Mouse (Mus musculus) limb, embryonic 13.5 days (tissue): Measurements from ENCODE around the gene Pou3f3. TPM values are rescaled to one million over a fixed set of nuclear protein-coding genes. Genes with fewer than 3 reads are reported as not detected.

Source experiments
- ATAC-seq: fragments of 200-750 bp; cut with Nextera tagmentation; 2 replicates; pipeline ENCODE4 v1.8.0; 2017; ENCODE audit warnings: low read depth, moderate number of reproducible peaks, moderate TSS enrichment; ENCODE audit not compliant: low FRiP score
- H3K27ac ChIP-seq: fragments of 300-500 bp; sonication (generic); 2 replicates; pipeline ENCODE4 v1.5.1; 2015; ENCODE audit warnings: inconsistent platforms, mild to moderate bottlenecking, moderate library complexity
- H3K27me3 ChIP-seq: fragments of 300-500 bp; sonication (generic); 2 replicates; pipeline ENCODE4 v1.6.1; 2015; ENCODE audit warnings: mild to moderate bottlenecking, inconsistent platforms
- H3K36me3 ChIP-seq: fragments of 300-500 bp; sonication (generic); 2 replicates; pipeline ENCODE4 v1.6.1; 2015; ENCODE audit warnings: inconsistent platforms, mild to moderate bottlenecking, moderate library complexity
- H3K4me1 ChIP-seq: fragments of 300-500 bp; sonication (generic); 2 replicates; pipeline ENCODE4 v1.6.1; 2015; ENCODE audit warnings: inconsistent platforms
- H3K4me2 ChIP-seq: fragments of 300-500 bp; sonication (generic); replicated peaks from 2 replicates; pipeline ENCODE4 v1.6.1; 2015; ENCODE audit warnings: inconsistent platforms, mild to moderate bottlenecking, moderate library complexity
- H3K4me3 ChIP-seq: fragments of 300-500 bp; sonication (generic); 2 replicates; pipeline ENCODE4 v1.5.1; 2015; ENCODE audit warnings: moderate library complexity, mild to moderate bottlenecking, inconsistent platforms
- H3K9ac ChIP-seq: fragments of 300-500 bp; sonication (generic); 2 replicates; pipeline ENCODE4 v1.6.1; 2015; ENCODE audit warnings: mild to moderate bottlenecking, inconsistent platforms
- H3K9me3 ChIP-seq: fragments of 300-500 bp; sonication (generic); 2 replicates; pipeline ENCODE4 v1.6.1; 2016; ENCODE audit warnings: inconsistent platforms
- WGBS: fragments of 180-500 bp; shearing (Covaris S2); methylation state at CpG from one replicate; pipeline ENCODE4 v1.1.7; 2015; 5-methylcytosine and 5-hydroxymethylcytosine counted together
- polyA plus RNA-seq: library from polyadenylated mRNA; unstranded; fragments of >200 nt; fragmentation: Nextera tagmentation; extraction: Ambion mirVana; gene quantifications from 2 replicates; pipeline ENCODE4 v1.2.1, GENCODE M21; 2015

Gene Pou3f3
- polyA plus RNA-seq, 1 experiment from 2014 or later = 0.97 TPM

GRCm38 (mm10) chr1:42714016-42714931, 18.7 kb downstream of the Pou3f3 start:
- H3K27me3 ChIP-seq = peaks cover 86% of the 10 kb centered on the region
- peak; percentile 46 for ATAC-seq
- H3K4me1 ChIP-seq = peaks cover 23% of the 10 kb centered on the region
- WGBS = 1% methylated on average over 29 of the region's 31 CpGs
- peak overlapping the region; percentile 44 for H3K4me3 ChIP-seq
- no peak overlapping the region for H3K27ac ChIP-seq
- no peaks in the 10 kb centered on the region for H3K9me3 ChIP-seq
- peak overlapping the region; percentile 76 for H3K4me2 ChIP-seq
- H3K9ac ChIP-seq = peak overlapping the region; percentile 56
- H3K36me3 ChIP-seq = no peaks in the 10 kb centered on the region

- WGBS = 17% methylated on average over 5 of the region's 5 CpGs
- no peak for ATAC-seq
Measured at GRCm38 (mm10) chr1:42718549-42718948, 23.0 kb downstream of the Pou3f3 start.

GRCm38 (mm10) chr1:42721353-42721752, 25.8 kb downstream of the Pou3f3 start:
- H3K4me2 ChIP-seq = no peak overlapping the region
- no peak overlapping the region for H3K4me3 ChIP-seq
- ATAC-seq = no peak
- no peaks in the 10 kb centered on the region for H3K36me3 ChIP-seq
- no peak overlapping the region for H3K9ac ChIP-seq
- no peak overlapping the region for H3K27ac ChIP-seq
- H3K27me3 ChIP-seq = peaks cover 45% of the 10 kb centered on the region
- WGBS = 64% methylated on average over 5 of the region's 5 CpGs
- no peaks in the 10 kb centered on the region for H3K9me3 ChIP-seq
- peaks cover 9% of the 10 kb centered on the region for H3K4me1 ChIP-seq

More at GRCm38 (mm10) chr1:42718549-42718948, 23.0 kb downstream of the Pou3f3 start:
- H3K27ac ChIP-seq = no peak overlapping the region
- H3K4me1 ChIP-seq = peaks cover 17% of the 10 kb centered on the region
- no peak overlapping the region for H3K4me3 ChIP-seq
- no peak overlapping the region for H3K9ac ChIP-seq
- peaks cover 71% of the 10 kb centered on the region for H3K27me3 ChIP-seq
- no peak overlapping the region for H3K4me2 ChIP-seq
- no peaks in the 10 kb centered on the region for H3K9me3 ChIP-seq
- no peaks in the 10 kb centered on the region for H3K36me3 ChIP-seq

- ATAC-seq = no peak
- peaks cover 4% of the 10 kb centered on the region; the same call in 1 of the 2 replicates for H3K4me1 ChIP-seq
- H3K36me3 ChIP-seq = no peaks in the 10 kb centered on the region
- 85% methylated on average over 1 of the region's 1 CpGs for WGBS
- H3K4me3 ChIP-seq = no peak overlapping the region
- H3K27me3 ChIP-seq = peaks cover 30% of the 10 kb centered on the region
- no peaks in the 10 kb centered on the region for H3K9me3 ChIP-seq
- no peak overlapping the region for H3K27ac ChIP-seq
- H3K4me2 ChIP-seq = no peak overlapping the region
- no peak overlapping the region for H3K9ac ChIP-seq
Measured at GRCm38 (mm10) chr1:42723769-42724300, 28.3 kb downstream of the Pou3f3 start.

- no peak for ATAC-seq
Measured at GRCm38 (mm10) chr1:42724881-42725280, 29.3 kb downstream of the Pou3f3 start.

GRCm38 (mm10) chr1:42727161-42727560, 31.6 kb downstream of the Pou3f3 start:
- H3K4me1 ChIP-seq = no peaks in the 10 kb centered on the region
- no peak overlapping the region for H3K9ac ChIP-seq
- no peak overlapping the region for H3K27ac ChIP-seq
- H3K4me3 ChIP-seq = no peak overlapping the region
- H3K9me3 ChIP-seq = no peaks in the 10 kb centered on the region
- no peaks in the 10 kb centered on the region for H3K36me3 ChIP-seq
- ATAC-seq = no peak
- WGBS = 81% methylated on average over 5 of the region's 5 CpGs
- H3K4me2 ChIP-seq = no peak overlapping the region
- H3K27me3 ChIP-seq = peaks cover 6% of the 10 kb centered on the region

More at GRCm38 (mm10) chr1:42724881-42725280, 29.3 kb downstream of the Pou3f3 start:
- H3K27ac ChIP-seq = no peak overlapping the region
- H3K4me3 ChIP-seq = no peak overlapping the region
- H3K9ac ChIP-seq = no peak overlapping the region
- 84% methylated on average over 2 of the region's 2 CpGs for WGBS
- H3K4me1 ChIP-seq = no peaks in the 10 kb centered on the region
- H3K36me3 ChIP-seq = no peaks in the 10 kb centered on the region
- peaks cover 22% of the 10 kb centered on the region for H3K27me3 ChIP-seq
- H3K9me3 ChIP-seq = no peaks in the 10 kb centered on the region
- no peak overlapping the region for H3K4me2 ChIP-seq

GRCm38 (mm10) chr1:42727676-42728075, 32.1 kb downstream of the Pou3f3 start:
- 69% methylated on average over 7 of the region's 7 CpGs for WGBS
- H3K9me3 ChIP-seq = no peaks in the 10 kb centered on the region
- no peak for ATAC-seq

GRCm38 (mm10) chr1:42741383-42742241, 46.0 kb downstream of the Pou3f3 start:
- no peak overlapping the region for H3K4me3 ChIP-seq
- 0 out of 2 replicates have a peak, but pooled peaks cover 5% of the 10 kb centered on the region for H3K9me3 ChIP-seq
- WGBS = 61% methylated on average over 16 of the region's 16 CpGs
- H3K27ac ChIP-seq = no peak overlapping the region
- H3K4me2 ChIP-seq = no peak overlapping the region
- H3K4me1 ChIP-seq = 0 out of 2 replicates have a peak, but pooled peaks cover 6% of the 10 kb centered on the region
- H3K27me3 ChIP-seq = no peaks in the 10 kb centered on the region
- no peak for ATAC-seq
- no peaks in the 10 kb centered on the region for H3K36me3 ChIP-seq
- H3K9ac ChIP-seq = no peak overlapping the region

More at GRCm38 (mm10) chr1:42727676-42728075, 32.1 kb downstream of the Pou3f3 start:
- Histone ChIP-seq H3K36me3 (no peaks in the 10 kb centered on the region), H3K4me1 (no peaks in the 10 kb centered on the region), H3K27me3 (peaks cover 6% of the 10 kb centered on the region), H3K9ac (no peak overlapping the region), H3K4me3 (no peak overlapping the region), H3K27ac (no peak overlapping the region), H3K4me2 (no peak overlapping the region)

- Histone ChIP-seq H3K27ac (no peak overlapping the region), H3K9me3 (0 out of 2 replicates have a peak, but pooled peaks cover 5% of the 10 kb centered on the region), H3K27me3 (no peaks in the 10 kb centered on the region), H3K4me1 (0 out of 2 replicates have a peak, but pooled peaks cover 6% of the 10 kb centered on the region), H3K4me3 (no peak overlapping the region), H3K9ac (no peak overlapping the region), H3K4me2 (no peak overlapping the region), H3K36me3 (no peaks in the 10 kb centered on the region)
- 78% methylated on average over 4 of the region's 4 CpGs for WGBS
- no peak for ATAC-seq
Measured at GRCm38 (mm10) chr1:42742242-42742560, 46.6 kb downstream of the Pou3f3 start.

GRCm38 (mm10) chr1:42745047-42745446, 49.5 kb downstream of the Pou3f3 start:
- Histone ChIP-seq H3K4me3 (no peak overlapping the region), H3K4me1 (0 out of 2 replicates have a peak, but pooled peaks cover 6% of the 10 kb centered on the region), H3K4me2 (no peak overlapping the region), H3K27ac (no peak overlapping the region), H3K9ac (no peak overlapping the region), H3K27me3 (no peaks in the 10 kb centered on the region), H3K9me3 (no peaks in the 10 kb centered on the region), H3K36me3 (no peaks in the 10 kb centered on the region)
- 68% methylated on average over 3 of the region's 3 CpGs for WGBS
- ATAC-seq = no peak

GRCm38 (mm10) chr1:42749536-42750292, 54.1 kb downstream of the Pou3f3 start:
- no peak for ATAC-seq
- no peaks in the 10 kb centered on the region for H3K36me3 ChIP-seq
- H3K4me1 ChIP-seq = no peaks in the 10 kb centered on the region
- H3K4me3 ChIP-seq = no peak overlapping the region
- H3K27me3 ChIP-seq = no peaks in the 10 kb centered on the region
- H3K9ac ChIP-seq = no peak overlapping the region
- H3K9me3 ChIP-seq = no peaks in the 10 kb centered on the region
- no peak overlapping the region for H3K4me2 ChIP-seq
- 85% methylated on average over 6 of the region's 6 CpGs for WGBS
- H3K27ac ChIP-seq = no peak overlapping the region
